Mouse (Mus musculus) kidney, adult 18-20 months (tissue): ENCODE data around the gene Apol8.
"Not testable (repeated sequence)": the region's sequence is repeated elsewhere in the genome, so short reads cannot be mapped to it uniquely, and the experiment has no call there.

Experiments used
- DNase-seq: peaks from one replicate; pipeline ENCODE4 v3.0.0; 2021

Apol8 gene

GRCm38 (mm10) chr15:77748414-77748813 is 8.4 kb downstream of the Apol8 start:
- DNase-seq, result no peak

GRCm38 (mm10) chr15:77746326-77746725 is 10.5 kb downstream of the Apol8 start:
- DNase-seq, result no peak

- no peak for DNase-seq
These were observed 11.7 kb downstream of the Apol8 start for GRCm38 (mm10) chr15:77745081-77745480.

GRCm38 (mm10) chr15:77744632-77745031 is 12.2 kb downstream of the Apol8 start:
- DNase-seq, result no peak

GRCm38 (mm10) chr15:77741556-77741955 is 15.2 kb downstream of the Apol8 start:
- not testable (repeated sequence) for DNase-seq

DNA sequence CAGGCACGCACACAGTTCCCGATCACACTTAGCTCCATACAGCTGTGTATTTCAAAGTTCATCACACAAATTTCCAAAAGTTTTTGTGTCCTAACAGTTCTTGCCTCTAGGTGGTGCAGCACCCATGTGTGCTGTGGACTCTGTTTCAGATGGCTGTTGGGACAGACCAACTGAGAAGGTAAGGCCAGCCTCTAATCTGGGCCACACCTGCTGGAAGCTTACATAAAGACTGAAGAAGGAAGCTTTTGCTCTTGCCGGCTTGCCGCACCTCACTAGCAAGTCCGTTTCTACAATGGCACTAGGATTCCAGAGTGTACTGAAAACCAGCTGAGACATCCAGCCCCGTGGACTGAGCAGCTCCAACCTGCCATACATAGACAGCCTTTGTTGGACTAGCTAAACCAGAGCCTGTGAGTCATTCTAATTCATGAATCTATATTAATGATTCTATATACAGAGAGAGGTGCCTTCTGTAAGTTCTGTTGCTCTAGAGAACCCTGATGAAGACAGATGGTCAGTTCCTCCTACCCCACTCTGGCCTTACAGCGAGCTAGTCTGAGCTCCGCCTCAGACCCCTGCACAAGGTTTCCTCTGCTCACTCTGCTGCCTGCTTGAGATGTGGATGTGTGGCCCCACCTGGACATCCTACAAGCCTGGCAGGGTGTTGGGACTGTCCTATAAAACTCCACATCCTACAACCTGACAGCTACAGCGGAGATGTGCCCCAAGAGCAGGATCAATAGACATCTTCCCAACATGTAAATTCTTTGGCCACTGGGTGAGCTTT is 16.1 kb downstream of the Apol8 start:
- DNase-seq, result no peak

DNA sequence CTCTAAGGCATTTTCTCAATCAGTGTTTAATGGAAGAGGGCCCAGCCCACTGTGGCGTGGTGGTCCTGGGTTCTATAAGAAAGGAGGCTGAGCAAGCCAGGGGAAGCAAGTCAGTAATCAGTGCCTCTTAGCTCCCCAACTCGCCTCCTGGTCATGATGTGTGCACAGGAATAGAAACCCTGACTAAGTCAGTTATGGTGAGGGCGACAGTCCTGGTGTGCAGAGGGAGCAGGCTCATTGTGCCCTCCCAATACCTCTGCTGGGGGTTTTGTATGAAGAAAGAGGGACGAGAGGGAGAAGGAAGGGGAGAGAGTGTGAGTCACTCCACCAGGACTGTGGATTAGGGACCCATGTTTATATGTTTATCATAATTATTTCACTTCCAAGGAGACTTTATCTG is 22.9 kb downstream of the Apol8 start:
- not testable (repeated sequence) for DNase-seq

- DNase-seq, result not testable (repeated sequence)
These were observed 23.4 kb downstream of the Apol8 start for GRCm38 (mm10) chr15:77733380-77733779.

- DNase-seq, result not testable (repeated sequence)
These were observed 24.0 kb downstream of the Apol8 start for GRCm38 (mm10) chr15:77732851-77733250.

DNA sequence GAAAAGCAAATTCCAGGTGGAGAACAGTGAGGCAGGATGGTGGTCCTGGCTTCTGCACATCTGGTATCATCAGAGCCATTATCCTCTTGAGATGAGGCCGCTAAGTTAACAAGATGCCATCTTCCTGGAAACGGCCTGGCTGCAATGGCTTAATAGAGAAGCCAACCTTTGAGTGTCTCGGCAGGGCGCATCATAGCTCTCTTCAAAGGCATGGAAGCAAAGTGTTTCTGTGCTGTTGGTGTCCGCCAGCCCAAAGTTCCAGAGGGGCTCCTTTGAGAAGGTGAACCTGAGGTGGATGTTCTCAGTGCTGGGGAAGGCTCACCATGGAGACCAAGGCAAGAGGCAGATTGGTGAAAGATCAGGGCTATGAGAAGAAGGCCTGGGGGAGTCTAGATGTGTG is 25.2 kb downstream of the Apol8 start:
- no peak for DNase-seq

GRCm38 (mm10) chr15:77728739-77729138 is 28.1 kb downstream of the Apol8 start, which contains the start of gene Apol9b:
Gene Apol9b (plus strand): TSS chr15:77729039.
- DNase-seq, result not testable (repeated sequence)

DNA sequence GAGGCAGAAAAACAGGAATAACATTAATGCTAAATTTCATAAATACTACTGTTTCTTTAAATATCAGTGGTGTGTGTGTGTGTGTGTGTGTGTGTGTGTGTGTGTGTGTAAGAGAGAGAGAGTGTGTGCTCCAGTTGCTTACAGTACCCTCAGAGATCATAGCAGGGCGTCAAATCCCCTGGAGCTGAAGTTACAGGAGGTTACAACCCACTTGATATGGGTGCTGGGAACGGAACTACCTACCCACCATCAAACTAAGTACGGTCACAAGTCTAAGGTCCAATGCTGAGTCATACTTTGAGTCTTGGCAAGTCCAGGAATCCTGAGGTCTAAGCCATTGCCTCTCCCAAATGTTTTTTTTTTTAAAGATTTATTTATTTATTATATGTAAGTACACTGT is 29.1 kb downstream of the Apol8 start:
- not testable (repeated sequence) for DNase-seq

DNA sequence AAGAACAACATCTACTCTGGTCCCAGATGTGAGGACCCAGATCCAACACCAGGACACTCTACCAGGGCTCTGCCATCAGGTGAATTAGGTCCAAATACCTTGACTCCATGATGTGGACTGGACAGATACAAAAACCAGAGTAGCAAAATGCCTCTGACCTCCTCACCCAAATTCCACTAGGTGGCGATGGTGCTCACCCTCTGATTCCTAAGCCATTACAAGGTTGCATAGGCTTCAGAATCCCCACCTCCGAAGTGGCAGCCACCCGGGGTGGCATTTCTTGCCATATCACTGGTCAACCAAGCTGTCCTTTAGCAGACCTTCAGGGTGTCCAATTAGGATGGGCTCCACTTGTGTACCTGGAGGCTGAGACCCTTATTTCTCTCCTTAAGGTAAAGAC is 29.7 kb downstream of the Apol8 start:
- DNase-seq, result not testable (repeated sequence)

GRCm38 (mm10) chr15:77725393-77726020 is 31.3 kb downstream of the Apol8 start:
- not testable (repeated sequence) for DNase-seq

DNA sequence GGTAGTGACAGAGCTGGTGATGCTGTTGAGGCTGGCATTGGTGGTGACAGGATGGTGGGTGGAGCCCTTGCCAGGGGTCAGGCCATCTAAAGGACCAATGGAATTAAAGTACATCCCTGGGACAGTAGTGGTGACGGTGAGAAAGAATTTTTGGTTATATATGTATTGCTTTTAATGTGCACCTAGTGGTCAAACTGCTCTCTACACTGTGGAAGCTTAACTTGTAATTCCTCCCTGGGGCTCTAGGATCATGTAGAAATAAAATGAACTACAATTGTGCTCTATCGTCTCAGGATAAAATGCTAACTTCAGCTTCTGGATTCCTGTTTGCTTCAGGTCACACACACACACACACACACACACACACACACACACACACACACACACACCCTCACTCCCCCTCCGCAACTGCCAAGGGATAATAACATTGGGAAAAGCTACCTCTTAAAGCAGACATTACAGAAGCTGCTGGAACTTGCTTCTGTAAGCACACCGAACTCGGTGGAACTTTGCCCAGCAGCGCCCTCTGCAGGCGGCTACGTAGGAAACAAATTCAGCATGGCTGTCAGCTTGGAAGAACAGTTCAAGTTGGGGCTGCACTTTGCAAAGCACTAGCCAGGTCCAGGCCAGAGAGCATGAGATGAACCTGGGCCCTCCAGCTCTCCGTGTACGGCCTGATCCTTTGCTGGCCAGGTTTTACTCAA is 32.4 kb downstream of the Apol8 start:
- DNase-seq, result not testable (repeated sequence)

GRCm38 (mm10) chr15:77721509-77721908 is 35.3 kb downstream of the Apol8 start:
- not testable (repeated sequence) for DNase-seq

GRCm38 (mm10) chr15:77718240-77718639 is 38.6 kb downstream of the Apol8 start:
- DNase-seq, result not testable (repeated sequence)

DNA sequence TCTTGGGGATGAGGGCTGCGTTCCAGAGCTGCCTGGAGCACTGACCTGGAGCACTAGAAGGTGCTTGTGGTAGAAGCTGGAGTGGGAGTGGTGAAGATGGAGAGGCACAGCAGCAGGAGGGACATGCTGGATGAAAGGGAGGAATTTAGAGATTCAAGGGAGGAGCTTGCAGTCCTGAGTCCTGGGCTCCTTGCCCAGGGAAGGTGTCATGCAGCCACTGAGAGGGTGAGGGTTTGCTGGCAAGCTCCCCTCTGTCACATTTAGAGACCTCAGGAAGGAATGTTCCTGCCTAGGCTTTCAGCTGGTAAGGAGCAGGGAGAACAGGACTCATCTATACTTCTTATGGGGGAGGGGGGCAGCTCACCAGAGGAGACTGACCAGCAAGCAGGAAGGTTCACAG is 47.9 kb downstream of the Apol8 start:
- not testable (repeated sequence) for DNase-seq

DNA sequence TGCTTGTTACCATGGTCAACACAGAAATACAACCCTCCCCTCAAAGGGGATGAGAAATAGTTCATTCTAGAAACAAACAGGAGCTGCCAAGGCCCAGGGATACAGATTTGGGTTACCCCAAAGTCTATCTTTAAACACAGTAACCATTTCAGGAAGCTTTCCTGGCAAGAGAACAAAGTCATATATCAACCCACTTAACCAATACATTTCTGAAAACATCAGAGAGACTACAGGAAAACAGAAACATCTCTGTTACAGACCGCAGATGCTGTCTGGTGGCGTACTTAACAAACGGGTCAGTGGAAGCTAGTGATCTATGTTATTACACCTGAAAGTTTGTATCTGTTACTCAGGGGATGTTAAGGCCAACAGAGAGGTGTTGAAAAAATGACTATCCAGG is 51.5 kb downstream of the Apol8 start:
- not testable (repeated sequence) for DNase-seq

GRCm38 (mm10) chr15:77698656-77699055 is 58.1 kb downstream of the Apol8 start, which contains the start of gene Apol7e:
Gene Apol7e (plus strand): TSS chr15:77698857.
- not testable (repeated sequence) for DNase-seq
